Mouse (Mus musculus): ENCODE measurements around the gene Ccng1.

GRCm38 (mm10) chr11:40755109-40755627 is at the start of gene Ccng1:
- TF ChIP-seq CTCF (conservative IDR thresholded peaks at IDR 0.05 in 1 of 2, IDR thresholded peaks at IDR 0.05 in 1 of 2; ENCODE audit: low read depth in 2 of 2, low read length in 2 of 2) (no peak), BHLHE40 (IDR thresholded peaks at IDR 0.05; ENCODE audit: low read depth, low read length) (peak; percentile 16; the same call in 1 of the 2 replicates), USF2 (conservative IDR thresholded peaks at IDR 0.05; ENCODE audit: low read depth, low read length) (no peak), JUND (conservative IDR thresholded peaks at IDR 0.05; ENCODE audit: low read depth, low read length) (no peak), POLR2A (IDR thresholded peaks at IDR 0.05; ENCODE audit: low read depth, low read length) (peak; percentile 98), HCFC1 (IDR thresholded peaks at IDR 0.05; ENCODE audit: low read depth, low read length) (peak; percentile 42; the same call in 1 of the 2 replicates), MEF2A (IDR thresholded peaks at IDR 0.05; ENCODE audit: borderline replicate concordance, low read depth, low read length) (no peak), TCF12 (IDR thresholded peaks at IDR 0.05; ENCODE audit: low read depth, low read length) (peak; percentile 89), POLR2AphosphoS2 (IDR thresholded peaks at IDR 0.05; ENCODE audit: low read depth, low read length) (peak; percentile 94; the same call in 1 of the 2 replicates), E2F4 (IDR thresholded peaks at IDR 0.05; ENCODE audit: insufficient replicate concordance, low read depth, low read length) (no peak), MAZ (IDR thresholded peaks at IDR 0.05; ENCODE audit: low read depth, low read length) (peak; percentile 72), IRF4 (IDR thresholded peaks at IDR 0.05; ENCODE audit: low read depth, low read length) (peak; percentile 66)

Measured in CH12.LX (cell line).